Mouse (Mus musculus) MEL (cell line): ENCODE measurements around the gene Vcp. TPM values are rescaled to one million over a fixed set of nuclear protein-coding genes. Genes with fewer than 3 reads are reported as not detected.

Experiments used
- DNase-seq: peaks from one replicate; pipeline ENCODE4 v3.0.0; 2011; ENCODE audit warnings: low read depth, low spot score
- H3K27ac ChIP-seq: 2 replicates; pipeline ENCODE4 v1.5.1; 2012; ENCODE audit warnings: low read depth, mild to moderate bottlenecking, control low read depth, low read length, moderate library complexity; ENCODE audit not compliant: control insufficient read depth
- H3K27me3 ChIP-seq, 2 experiments: fragments of 150-350 bp in 1 of 2; sonication (generic) in 1 of 2; 2 replicates each; pipeline ENCODE4 v1.6.1; 2012; ENCODE audit warnings: low read length in 2 of 2, mild to moderate bottlenecking in 2 of 2, improper control_type of control experiment in 1 of 2, moderate library complexity in 1 of 2; ENCODE audit not compliant: insufficient read depth in 2 of 2, control insufficient read depth in 1 of 2
- H3K36me3 ChIP-seq, 2 experiments: 2 replicates each; pipeline ENCODE4 v1.6.1; 2012 to 2014; ENCODE audit warnings: low read length in 2 of 2, improper control_type of control experiment in 1 of 2, inconsistent platforms in 1 of 2, mild to moderate bottlenecking in 1 of 2; ENCODE audit not compliant: insufficient read depth in 2 of 2, control insufficient read depth in 1 of 2
- H3K4me1 ChIP-seq, 2 experiments: fragments of 150-350 bp in 1 of 2; sonication (generic) in 1 of 2; 2 replicates each; pipeline ENCODE4 v1.6.1; 2012; ENCODE audit warnings: low read length in 2 of 2, improper control_type of control experiment in 1 of 2, mild to moderate bottlenecking in 1 of 2; ENCODE audit not compliant: insufficient read depth in 2 of 2, control insufficient read depth in 1 of 2
- H3K4me3 ChIP-seq, 2 experiments: fragments of 150-350 bp in 1 of 2; sonication (generic) in 1 of 2; 2 replicates each; pipeline ENCODE4 v1.5.1; 2012; ENCODE audit warnings: low read depth in 2 of 2, low read length in 2 of 2, mild to moderate bottlenecking in 2 of 2, moderate library complexity in 2 of 2, control low read depth in 1 of 2, improper control_type of control experiment in 1 of 2; ENCODE audit not compliant: control insufficient read depth in 1 of 2, insufficient read depth in 1 of 2
- H3K79me2 ChIP-seq: 2 replicates; pipeline ENCODE4 v1.6.1; 2012; ENCODE audit warnings: mild to moderate bottlenecking, low read length, moderate library complexity; ENCODE audit not compliant: control insufficient read depth, poor library complexity, insufficient read depth
- H3K9ac ChIP-seq: 2 replicates; pipeline ENCODE4 v1.6.1; 2012; ENCODE audit warnings: low read depth, mild to moderate bottlenecking, control low read depth, low read length, moderate library complexity; ENCODE audit not compliant: control insufficient read depth, poor library complexity, severe bottlenecking
- H3K9me3 ChIP-seq: fragments of 150-350 bp; sonication (generic); replicated peaks from 2 replicates; pipeline ENCODE4 v1.6.1; 2012; ENCODE audit warnings: mild to moderate bottlenecking, low read length, improper control_type of control experiment, moderate library complexity; ENCODE audit not compliant: insufficient read depth
- BHLHE40 ChIP-seq: IDR thresholded peaks from 2 replicates; pipeline ENCODE4 v1.6.1; 2012; ENCODE audit warnings: low read depth, mild to moderate bottlenecking, inconsistent platforms, low read length, improper control_type of control experiment, borderline replicate concordance
- CHD1 ChIP-seq: IDR thresholded peaks from 2 replicates; pipeline ENCODE4 v1.6.1; 2012; ENCODE audit warnings: low read depth, mild to moderate bottlenecking, inconsistent platforms, low read length, improper control_type of control experiment
- CHD2 ChIP-seq: IDR thresholded peaks from 2 replicates; pipeline ENCODE4 v1.6.1; 2011; ENCODE audit warnings: low read length, improper control_type of control experiment
- CTCF ChIP-seq, 3 experiments: IDR thresholded peaks in 2 of 3; conservative IDR thresholded peaks in 1 of 3; 2 replicates each; pipeline ENCODE4 v1.5.1; 2011 to 2012; ENCODE audit warnings: low read length in 3 of 3, low read depth in 2 of 3, mild to moderate bottlenecking in 2 of 3, improper control_type of control experiment in 1 of 3, inconsistent platforms in 1 of 3, mixed read lengths in 1 of 3, moderate library complexity in 1 of 3; ENCODE audit not compliant: control insufficient read depth in 1 of 3, insufficient read depth in 1 of 3, poor library complexity in 1 of 3, severe bottlenecking in 1 of 3
- E2F4 ChIP-seq: IDR thresholded peaks from 2 replicates; pipeline ENCODE4 v1.6.1; 2011; ENCODE audit warnings: low read depth, low read length, improper control_type of control experiment, borderline replicate concordance
- ELF1 ChIP-seq: IDR thresholded peaks from 2 replicates; pipeline ENCODE4 v1.6.1; 2014; ENCODE audit warnings: low read depth, mild to moderate bottlenecking, inconsistent platforms, low read length, improper control_type of control experiment, moderate library complexity
- EP300 ChIP-seq, 2 experiments: IDR thresholded peaks; 2 replicates each; pipeline ENCODE4 v1.6.1; 2011; ENCODE audit warnings: improper control_type of control experiment in 2 of 2, low read length in 2 of 2, low read depth in 1 of 2, mild to moderate bottlenecking in 1 of 2
- ETS1 ChIP-seq: IDR thresholded peaks from 2 replicates; pipeline ENCODE4 v1.6.1; 2012; ENCODE audit warnings: low read depth, mild to moderate bottlenecking, inconsistent platforms, low read length, improper control_type of control experiment, moderate library complexity
- GABPA ChIP-seq: IDR thresholded peaks from 2 replicates; pipeline ENCODE4 v1.6.1; 2012; ENCODE audit warnings: low read depth, mild to moderate bottlenecking, inconsistent platforms, low read length, improper control_type of control experiment, moderate library complexity
- GATA1 ChIP-seq: IDR thresholded peaks from 2 replicates; pipeline ENCODE4 v1.6.1; 2011; ENCODE audit warnings: low read depth, low read length, improper control_type of control experiment
- HCFC1 ChIP-seq: IDR thresholded peaks from 2 replicates; pipeline ENCODE4 v1.6.1; 2012; ENCODE audit warnings: low read depth, mild to moderate bottlenecking, inconsistent platforms, low read length, improper control_type of control experiment, moderate library complexity
- JUND ChIP-seq: IDR thresholded peaks from 2 replicates; pipeline ENCODE4 v1.6.1; 2011; ENCODE audit warnings: low read depth, mild to moderate bottlenecking, improper control_type of control experiment, low read length
- KAT2A ChIP-seq: conservative IDR thresholded peaks from 2 replicates; pipeline ENCODE4 v1.6.1; 2012; ENCODE audit warnings: low read depth, low read length, improper control_type of control experiment, inconsistent platforms
- MAX ChIP-seq: IDR thresholded peaks from 2 replicates; pipeline ENCODE4 v1.6.1; 2011; ENCODE audit warnings: low read length, improper control_type of control experiment
- MAZ ChIP-seq: IDR thresholded peaks from 2 replicates; pipeline ENCODE4 v1.6.1; 2012; ENCODE audit warnings: low read depth, mild to moderate bottlenecking, inconsistent platforms, low read length, improper control_type of control experiment
- MEF2A ChIP-seq: IDR thresholded peaks from 2 replicates; pipeline ENCODE4 v1.6.1; 2014; ENCODE audit warnings: low read depth, mild to moderate bottlenecking, inconsistent platforms, low read length, improper control_type of control experiment; ENCODE audit not compliant: poor library complexity, insufficient replicate concordance, severe bottlenecking; ENCODE audit errors: extremely low read depth
- MXI1 ChIP-seq: IDR thresholded peaks from 2 replicates; pipeline ENCODE4 v1.6.1; 2011; ENCODE audit warnings: mild to moderate bottlenecking, low read depth, low read length, improper control_type of control experiment
- MYB ChIP-seq: IDR thresholded peaks from 2 replicates; pipeline ENCODE4 v1.6.1; 2011; ENCODE audit warnings: mild to moderate bottlenecking, low read depth, low read length, improper control_type of control experiment
- MYC ChIP-seq: IDR thresholded peaks from 2 replicates; pipeline ENCODE4 v1.6.1; 2011; ENCODE audit warnings: low read depth, mild to moderate bottlenecking, low read length, improper control_type of control experiment, moderate library complexity
- NRF1 ChIP-seq: IDR thresholded peaks from 2 replicates; pipeline ENCODE4 v1.6.1; 2014; ENCODE audit warnings: low read depth, mild to moderate bottlenecking, inconsistent platforms, low read length, improper control_type of control experiment, moderate library complexity; ENCODE audit not compliant: poor library complexity, insufficient read depth, severe bottlenecking
- POLR2AphosphoS2 ChIP-seq: IDR thresholded peaks from 2 replicates; pipeline ENCODE4 v1.6.1; 2011; ENCODE audit warnings: low read length, improper control_type of control experiment
- POLR2AphosphoS5 ChIP-seq: IDR thresholded peaks from 2 replicates; pipeline ENCODE4 v1.6.1; 2012; ENCODE audit warnings: low read depth, borderline replicate concordance, mild to moderate bottlenecking, inconsistent platforms, low read length, moderate library complexity, mixed read lengths
- RAD21 ChIP-seq: IDR thresholded peaks from 2 replicates; pipeline ENCODE4 v1.6.1; 2011; ENCODE audit warnings: mild to moderate bottlenecking, low read depth, low read length, improper control_type of control experiment
- SIN3A ChIP-seq: IDR thresholded peaks from 2 replicates; pipeline ENCODE4 v1.6.1; 2012; ENCODE audit warnings: low read length, improper control_type of control experiment, inconsistent platforms
- SMC3 ChIP-seq: IDR thresholded peaks from 2 replicates; pipeline ENCODE4 v1.6.1; 2011; ENCODE audit warnings: low read depth, low read length, improper control_type of control experiment
- TAL1 ChIP-seq: IDR thresholded peaks from 2 replicates; pipeline ENCODE4 v1.6.1; 2012; ENCODE audit warnings: mild to moderate bottlenecking, inconsistent platforms, low read length, moderate library complexity, mixed read lengths
- TBP ChIP-seq: IDR thresholded peaks from 2 replicates; pipeline ENCODE4 v1.8.0; 2011; ENCODE audit warnings: low read depth, low read length, improper control_type of control experiment
- UBTF ChIP-seq: IDR thresholded peaks from 2 replicates; pipeline ENCODE4 v1.6.1; 2012; ENCODE audit warnings: low read depth, mild to moderate bottlenecking, inconsistent platforms, low read length, improper control_type of control experiment, moderate library complexity, borderline replicate concordance; ENCODE audit not compliant: insufficient read depth
- ZKSCAN1 ChIP-seq: IDR thresholded peaks from 2 replicates; pipeline ENCODE4 v1.6.1; 2012; ENCODE audit warnings: low read depth, mild to moderate bottlenecking, inconsistent platforms, low read length, improper control_type of control experiment, moderate library complexity
- ZMIZ1 ChIP-seq: IDR thresholded peaks from 2 replicates; pipeline ENCODE4 v1.6.1; 2012; ENCODE audit warnings: low read depth, mild to moderate bottlenecking, inconsistent platforms, low read length, improper control_type of control experiment, moderate library complexity
- ZNF384 ChIP-seq: IDR thresholded peaks from 2 replicates; pipeline ENCODE4 v1.6.1; 2012; ENCODE audit warnings: low read depth, mild to moderate bottlenecking, inconsistent platforms, low read length, improper control_type of control experiment
- polyA plus RNA-seq, 2 experiments: library from polyadenylated mRNA; stranded (reverse) in 1 of 2; unstranded in 1 of 2; fragments of >175 nt in 1 of 2; fragments of >200 nt in 1 of 2; gene quantifications; 2 replicates each; pipeline versions ENCODE4 v1.2.1 to v1.2.4; 2012; ENCODE audit warnings: low replicate concordance in 2 of 2, low read depth in 1 of 2; ENCODE audit not compliant: insufficient read length in 2 of 2, insufficient read depth in 1 of 2, missing spikeins in 1 of 2
- total RNA-seq: library from RNA; depleted of rRNA; stranded (reverse); fragments of 300-350 nt; gene quantifications from 2 replicates; pipeline ENCODE4 v1.2.3, GENCODE M21; 2012

Gene Vcp
- total and polyA plus RNA-seq, 3 experiments, result 264 to 792 (median 420) TPM

- Histone ChIP-seq H3K4me1 (peaks cover 0 to 6% of the 10 kb centered on the region in 2 experiments; a peak in 1 of 4 replicates), H3K36me3 (no peaks in the 10 kb centered on the region), H3K4me3 (no peak overlapping the region), H3K9me3 (no peaks in the 10 kb centered on the region), H3K27me3 (peaks cover 0 to 1% of the 10 kb centered on the region in 2 experiments; a peak in 1 of 4 replicates), H3K27ac (no peak overlapping the region), H3K79me2 (no peaks in the 10 kb centered on the region), H3K9ac (no peak overlapping the region)
- peak; percentile 27; the same call in 1 of the 2 replicates for TF ChIP-seq GATA1
- no peak for TF ChIP-seq ETS1
- peak; percentile 69; the same call in 1 of the 2 replicates for TF ChIP-seq JUND
- 0 out of 4 replicates have a peak, but pooled peaks of 1 of the 2 experiments have one; percentile 30 for TF ChIP-seq EP300 (IDR thresholded peaks at IDR 0.05; ENCODE audit: low read depth in 1 of 2, low read length in 2 of 2)
- peak; percentile 45 for DNase-seq
These were observed 58.9 kb downstream of the Vcp start for GRCm38 (mm10) chr4:42941396-42941795.

GRCm38 (mm10) chr4:42933630-42934029 is 66.7 kb downstream of the Vcp start:
- Histone ChIP-seq H3K36me3 (0 out of 4 replicates have a peak, but pooled peaks cover 0 to 2% of the 10 kb centered on the region in 2 experiments), H3K9ac (peak overlapping the region; percentile 29), H3K9me3 (no peaks in the 10 kb centered on the region), H3K27me3 (no peaks in the 10 kb centered on the region), H3K4me3 (peak overlapping the region; percentile 39 to 55), H3K4me1 (peaks cover 2 to 10% of the 10 kb centered on the region in 2 experiments; a peak in 1 of 4 replicates), H3K27ac (no peak overlapping the region), H3K79me2 (no peaks in the 10 kb centered on the region)
- peak; percentile 86 for DNase-seq
- TF ChIP-seq UBTF, result no peak
- TF ChIP-seq SIN3A, result 0 out of 2 replicates have a peak, but pooled peaks have one; percentile 37
- no peak for TF ChIP-seq CHD1
- TF ChIP-seq CHD2, result no peak
- TF ChIP-seq TBP, result no peak
- TF ChIP-seq ZMIZ1, result no peak
- no peak for TF ChIP-seq ETS1
- no peak for TF ChIP-seq ZKSCAN1
- TF ChIP-seq GABPA, result no peak
- no peak for TF ChIP-seq ZNF384
- TF ChIP-seq RAD21, result no peak; the same call in 1 of the 2 replicates
- peak; percentile 81 for TF ChIP-seq ELF1
- no peak for TF ChIP-seq SMC3
- no peak for TF ChIP-seq POLR2AphosphoS2
- TF ChIP-seq BHLHE40, result no peak
- TF ChIP-seq MEF2A, result no peak
- TF ChIP-seq NRF1, result no peak
- no peak for TF ChIP-seq MAZ
- no peak for TF ChIP-seq EP300 (IDR thresholded peaks at IDR 0.05; ENCODE audit: low read depth in 1 of 2, low read length in 2 of 2)
- no peak for TF ChIP-seq GATA1
- TF ChIP-seq KAT2A, result no peak
- no peak for TF ChIP-seq TAL1
- TF ChIP-seq E2F4, result no peak
- TF ChIP-seq POLR2AphosphoS5, result no peak
- TF ChIP-seq MAX, result peak; percentile 73; the same call in 1 of the 2 replicates
- peak; percentile 73 for TF ChIP-seq MXI1
- TF ChIP-seq MYC, result no peak
- peak; percentile 53; the same call in 1 of the 2 replicates for TF ChIP-seq HCFC1
- TF ChIP-seq JUND, result no peak
- TF ChIP-seq CTCF (IDR thresholded peaks at IDR 0.05 in 2 of 3, conservative IDR thresholded peaks at IDR 0.05 in 1 of 3; ENCODE audit: control insufficient read depth in 1 of 3, insufficient read depth in 1 of 3, low read depth in 2 of 3, low read length in 3 of 3, poor library complexity in 1 of 3, severe bottlenecking in 1 of 3), result peak in 2 of 3 experiments; percentile 42 to 56; a peak in 4 of 6 replicates
- no peak for TF ChIP-seq MYB
